Mouse (Mus musculus) lung, adult 2 months (tissue): ENCODE measurements around the gene Rab20. TPM values are rescaled to one million over a fixed set of nuclear protein-coding genes. Genes with fewer than 3 reads are reported as not detected.

Experiments used
- DNase-seq: peaks from one replicate; pipeline ENCODE4 v3.0.0; 2022
- H3K4me1 ChIP-seq: fragments of 200-500 bp; 2 replicates; pipeline ENCODE4 v1.6.1; 2011; ENCODE audit warnings: low read length; ENCODE audit not compliant: control insufficient read depth, insufficient read depth
- H3K4me3 ChIP-seq: fragments of 200-500 bp; replicated peaks from 2 replicates; pipeline ENCODE3; 2011; ENCODE audit warnings: low read depth, mild to moderate bottlenecking, control low read depth, low read length; ENCODE audit errors: extremely low read depth
- CTCF ChIP-seq: fragments of 200-500 bp; IDR thresholded peaks from 2 replicates; pipeline ENCODE4 v1.5.1; 2011; ENCODE audit warnings: mild to moderate bottlenecking, low read length, control low read depth; ENCODE audit not compliant: insufficient read depth
- POLR2A ChIP-seq: fragments of 200-500 bp; IDR thresholded peaks from 2 replicates; pipeline ENCODE4 v1.6.1; 2011; ENCODE audit warnings: low read depth, mild to moderate bottlenecking, control low read depth, low read length, borderline replicate concordance; ENCODE audit errors: extremely low read depth
- WGBS: fragments of 180-500 bp; shearing (Covaris S2); methylation state at CpG from one replicate; pipeline ENCODE4 v1.1.7; 2018; 5-methylcytosine and 5-hydroxymethylcytosine counted together
- polyA plus RNA-seq: library from polyadenylated mRNA; depleted of rRNA; stranded (reverse); fragments of >200 nt; gene quantifications from 2 replicates; pipeline ENCODE4 v1.2.3, GENCODE M21; 2012

The Rab20 gene
- polyA plus RNA-seq, 1 experiment = 17.3 TPM

DNA sequence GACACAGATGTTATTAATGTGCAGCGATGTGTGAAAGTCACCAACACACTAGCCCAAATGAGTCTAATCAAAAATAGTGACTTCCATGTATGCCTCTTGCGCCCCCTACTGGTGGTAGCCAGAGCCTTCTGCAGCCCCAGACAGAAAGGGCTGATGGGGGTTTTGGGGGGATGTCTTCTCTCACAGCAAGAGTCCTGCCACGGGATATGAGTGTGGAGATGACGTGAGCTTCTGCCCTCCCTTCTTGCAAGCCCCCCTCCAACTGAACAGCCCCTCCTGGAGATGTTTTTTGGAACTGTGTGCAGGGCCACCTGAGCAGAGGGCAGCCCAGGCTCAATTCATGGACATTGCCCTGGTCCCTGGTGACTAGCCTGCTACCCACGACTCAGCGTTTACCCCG, 7.6 kb upstream of the Rab20 start:
- peak; percentile 77 for TF ChIP-seq CTCF
- no peak for TF ChIP-seq POLR2A
- no peaks in the 10 kb centered on the region for H3K4me1 ChIP-seq
- H3K4me3 ChIP-seq = no peak overlapping the region
- 15% methylated on average over 7 of the region's 7 CpGs for WGBS
- peak; percentile 77 for DNase-seq

DNA sequence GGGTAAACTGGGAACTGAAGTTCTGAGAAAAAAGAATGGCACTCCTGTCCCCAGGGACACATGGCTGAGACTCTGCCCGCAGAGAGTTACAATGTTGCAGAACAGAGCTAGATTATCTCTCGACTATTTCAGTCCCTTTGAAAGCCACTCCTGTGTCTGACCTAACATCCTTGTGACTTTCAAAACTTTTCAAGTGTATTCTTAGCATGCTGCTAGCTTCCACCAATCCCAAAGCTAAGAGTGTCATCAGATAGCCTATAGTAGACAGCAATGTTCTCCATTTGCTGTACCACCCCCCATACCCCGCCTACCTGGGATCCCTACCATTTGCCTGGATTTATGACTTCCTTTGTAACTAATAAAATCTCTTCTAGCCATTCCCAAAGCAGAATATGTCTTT, 4.0 kb upstream of the Rab20 start:
- 59% methylated on average over 3 of the region's 3 CpGs for WGBS
- Histone ChIP-seq H3K4me1 (0 out of 2 replicates have a peak, but pooled peaks cover 3% of the 10 kb centered on the region), H3K4me3 (no peak overlapping the region)
- DNase-seq = no peak
- TF ChIP-seq CTCF (no peak), POLR2A (no peak)

DNA sequence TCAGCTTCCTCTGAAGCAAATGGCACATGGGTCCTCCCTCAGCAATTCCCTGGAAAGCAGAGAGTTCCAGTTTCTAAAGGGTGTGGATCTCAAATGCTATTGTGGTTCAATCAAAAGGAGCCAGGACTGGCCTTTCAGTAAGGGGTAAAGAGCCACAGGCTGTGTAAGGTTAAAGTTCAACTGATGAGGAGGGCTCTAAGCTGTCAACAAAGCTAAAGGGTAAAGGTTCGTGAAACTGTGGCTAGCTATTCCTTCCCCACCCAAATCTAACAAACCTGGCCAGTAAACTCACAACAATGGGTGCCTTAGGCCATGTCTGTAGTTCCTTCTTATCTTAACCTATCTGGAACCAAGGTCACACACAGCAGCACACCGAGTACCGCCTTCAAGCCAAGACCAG, 3.4 kb upstream of the Rab20 start:
- 73% methylated on average over 3 of the region's 3 CpGs for WGBS
- DNase-seq = no peak
- 0 out of 2 replicates have a peak, but pooled peaks cover 5% of the 10 kb centered on the region for H3K4me1 ChIP-seq
- TF ChIP-seq POLR2A (no peak), CTCF (no peak)
- no peak overlapping the region for H3K4me3 ChIP-seq

DNA sequence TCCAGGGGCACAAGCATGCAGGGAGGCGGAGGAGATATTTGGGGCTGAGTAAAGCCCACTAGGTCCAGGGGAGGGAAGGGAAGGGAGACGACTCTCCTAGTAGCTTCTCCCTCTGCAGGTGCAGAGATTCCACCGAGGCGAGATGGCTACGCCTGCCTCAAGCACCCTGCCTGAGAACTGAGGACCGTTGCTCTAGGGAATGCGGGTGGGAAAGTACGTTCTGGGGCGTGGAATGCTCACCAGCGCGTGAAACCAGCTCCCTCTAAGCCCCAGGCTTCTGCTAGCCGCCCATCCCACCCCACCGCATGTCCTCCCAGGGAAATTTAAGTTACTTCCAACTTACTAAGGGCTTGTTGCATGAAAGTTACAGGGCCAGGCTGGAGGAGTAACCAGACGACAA, 1.1 kb upstream of the Rab20 start:
- WGBS = 36% methylated on average over 14 of the region's 14 CpGs
- no peak for DNase-seq
- H3K4me1 ChIP-seq = peaks cover 5% of the 10 kb centered on the region; the same call in 1 of the 2 replicates
- no peak for TF ChIP-seq POLR2A
- TF ChIP-seq CTCF = no peak
- no peak overlapping the region for H3K4me3 ChIP-seq

DNA sequence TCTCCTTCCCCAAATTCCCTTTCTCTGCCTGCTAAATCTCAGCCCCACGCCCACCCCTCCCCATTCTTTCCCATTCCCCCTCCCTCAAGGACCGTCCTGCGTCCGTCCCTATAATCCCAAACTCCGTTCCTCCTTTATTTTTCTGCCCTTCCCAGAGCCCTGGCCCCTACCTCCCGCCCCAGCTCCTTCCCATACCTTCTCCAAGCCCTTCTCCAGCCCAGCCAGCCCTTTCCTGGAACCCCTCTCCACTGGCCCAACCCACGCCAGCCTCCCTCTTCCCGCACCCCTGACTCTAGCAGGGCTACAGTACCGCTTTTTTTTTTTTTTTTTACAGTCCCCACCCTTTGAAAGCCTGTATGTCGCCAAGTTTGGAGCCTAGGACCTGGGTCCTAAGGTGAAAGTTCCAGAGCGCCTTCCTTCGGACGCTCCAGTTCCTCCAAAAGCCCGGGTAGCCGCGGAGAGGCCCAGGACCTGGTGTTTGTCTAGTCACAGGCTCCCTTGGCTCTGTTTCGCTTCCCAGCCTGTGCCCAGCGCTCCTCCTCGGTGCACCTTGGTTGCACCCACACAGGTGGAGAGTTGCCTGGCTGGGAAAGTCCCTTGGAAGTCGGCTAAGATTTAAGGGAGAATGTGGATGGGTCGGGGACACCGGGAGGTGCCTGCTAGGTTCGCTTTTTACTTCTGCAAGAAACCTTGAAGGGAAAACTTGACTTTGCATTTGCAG, 457 bp upstream of the Rab20 start:
- peak overlapping the region; percentile 61 for H3K4me3 ChIP-seq

DNA sequence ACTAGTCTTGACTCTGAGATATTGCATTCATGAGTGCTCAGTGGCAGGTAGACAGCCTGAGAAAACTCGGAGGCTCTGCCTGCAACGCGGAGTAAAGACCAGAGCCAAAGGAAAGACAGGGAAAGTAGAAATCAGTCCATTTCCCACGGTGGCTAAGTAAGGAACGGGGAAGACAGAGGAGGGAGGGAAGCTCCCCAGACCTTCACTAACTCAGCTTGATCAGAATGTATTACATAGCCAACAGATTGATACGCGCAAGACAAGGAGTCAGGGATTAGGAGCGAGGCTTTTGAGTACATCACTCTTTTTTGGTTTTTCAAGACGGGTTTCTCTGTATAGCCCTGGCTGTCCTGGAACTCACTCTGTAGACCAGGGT, 1.3 kb downstream of the Rab20 start:
- no peak for DNase-seq
- Histone ChIP-seq H3K4me3 (peak overlapping the region; percentile 61), H3K4me1 (peaks cover 11% of the 10 kb centered on the region)
- 8% methylated on average over 9 of the region's 9 CpGs for WGBS
- TF ChIP-seq POLR2A = no peak
- no peak for TF ChIP-seq CTCF

More for the DNA sequence above, 457 bp upstream of the Rab20 start:
- no peak for TF ChIP-seq CTCF
- TF ChIP-seq POLR2A = no peak
- H3K4me1 ChIP-seq = peaks cover 5% of the 10 kb centered on the region; the same call in 1 of the 2 replicates
- no peak for DNase-seq
- WGBS = 10% methylated on average over 23 of the region's 23 CpGs

DNA sequence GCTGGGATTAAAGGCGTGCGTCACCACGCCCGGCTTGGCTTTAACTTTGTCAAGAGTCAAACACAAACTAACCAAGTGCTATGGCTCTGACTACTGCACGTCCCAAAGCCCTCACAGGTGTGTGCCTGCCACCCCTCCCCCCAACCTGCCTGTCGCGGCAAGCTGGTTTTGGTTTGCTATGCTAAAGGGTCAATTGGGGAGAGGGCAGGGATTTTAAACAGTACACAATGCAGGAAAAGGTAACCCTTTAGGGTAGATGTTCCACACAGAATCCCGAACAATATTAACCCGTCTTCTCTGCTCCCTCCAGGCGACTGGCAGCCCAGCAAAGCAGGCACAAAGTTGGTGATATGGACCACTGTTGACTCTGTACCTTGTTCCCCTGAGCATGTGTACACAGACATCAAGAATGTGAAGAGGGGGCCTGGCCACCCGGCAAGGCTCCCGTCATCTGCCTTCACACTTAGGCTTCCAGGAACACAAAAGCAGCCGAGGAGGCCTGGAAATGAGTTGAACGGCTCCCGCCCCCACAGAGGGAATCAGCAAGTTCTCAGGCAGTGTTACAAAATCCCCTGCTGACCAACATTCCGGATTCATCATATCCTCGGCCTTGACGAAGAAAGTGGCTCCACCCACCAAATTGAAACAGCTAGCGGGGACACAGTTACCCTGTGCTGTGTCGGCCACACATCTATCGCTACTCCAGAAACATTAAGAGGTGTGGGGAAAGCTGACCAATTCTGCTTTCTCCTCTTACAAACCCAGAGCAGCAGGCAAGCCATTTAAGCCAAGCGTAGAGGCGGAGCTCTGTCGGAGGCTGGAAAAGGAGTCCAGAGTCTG, 2.0 kb downstream of the Rab20 start:
- H3K4me3 ChIP-seq = peak overlapping the region; percentile 58
- 22% methylated on average over 24 of the region's 24 CpGs for WGBS
- peak; percentile 65 for DNase-seq
- H3K4me1 ChIP-seq = peaks cover 11% of the 10 kb centered on the region
- no peak for TF ChIP-seq CTCF
- no peak; the same call in 1 of the 2 replicates for TF ChIP-seq POLR2A

DNA sequence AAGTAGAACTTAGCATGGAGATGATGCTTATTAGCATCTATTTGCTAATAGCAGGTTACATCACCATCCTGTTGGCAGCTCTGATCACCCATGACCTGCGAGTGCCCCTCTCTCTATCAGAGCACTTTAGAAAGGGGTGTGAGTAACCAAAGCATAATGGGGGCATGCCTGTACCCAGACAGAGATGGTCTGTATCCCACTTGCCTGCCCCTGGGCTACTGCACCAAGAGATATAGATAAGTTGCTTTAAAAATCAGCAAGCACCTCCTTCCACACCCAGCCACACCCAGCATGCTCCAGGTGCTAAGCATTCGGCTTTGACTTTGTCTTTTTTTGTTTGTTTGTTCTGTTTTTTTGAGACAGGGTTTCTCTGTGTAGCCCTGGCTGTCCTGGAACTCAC, 2.6 kb downstream of the Rab20 start:
- Histone ChIP-seq H3K4me3 (no peak overlapping the region), H3K4me1 (peaks cover 11% of the 10 kb centered on the region)
- WGBS = 37% methylated on average over 2 of the region's 2 CpGs
- TF ChIP-seq CTCF (no peak), POLR2A (no peak)
- DNase-seq = no peak

DNA sequence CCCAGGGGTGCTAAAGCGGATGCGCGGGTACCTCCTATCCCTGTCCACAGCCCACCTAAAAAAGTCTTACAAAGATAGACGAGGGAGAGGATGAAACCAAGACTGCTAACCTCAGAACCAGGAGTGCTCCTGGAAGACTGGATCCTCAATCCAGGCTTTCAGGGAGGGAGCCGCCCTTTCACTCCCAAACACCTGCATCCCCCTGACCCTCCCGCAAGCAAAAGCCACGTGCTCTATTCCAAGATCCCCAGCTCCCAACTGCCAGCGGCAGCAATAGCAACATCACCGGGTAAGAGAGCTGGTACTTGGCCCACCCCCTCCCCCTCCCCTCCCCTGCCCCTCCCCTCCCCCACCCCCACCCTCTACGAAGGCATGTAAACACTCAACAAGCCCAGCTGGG, 3.1 kb downstream of the Rab20 start:
- Histone ChIP-seq H3K4me1 (peaks cover 11% of the 10 kb centered on the region), H3K4me3 (no peak overlapping the region)
- DNase-seq = no peak

DNA sequence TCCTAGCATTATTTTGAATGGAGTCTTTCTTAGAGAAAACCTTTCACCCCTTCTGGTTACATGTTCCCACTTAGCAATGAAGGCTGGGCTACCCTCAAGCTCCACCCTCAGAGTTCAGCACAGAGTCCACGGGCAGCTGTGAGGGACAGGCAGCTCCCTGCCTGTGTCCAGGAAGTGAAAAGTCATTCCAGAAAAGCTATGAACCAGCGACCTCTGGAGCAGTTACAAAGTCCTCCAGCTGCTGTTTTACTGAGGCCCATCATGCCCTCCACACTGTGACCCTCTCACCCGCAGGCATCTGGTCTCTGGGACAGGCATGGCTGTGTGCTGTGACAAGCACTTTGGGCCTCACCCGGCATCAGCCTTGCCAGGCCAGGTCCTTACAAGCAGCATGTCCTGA, 5.4 kb downstream of the Rab20 start:
- Histone ChIP-seq H3K4me1 (peaks cover 8% of the 10 kb centered on the region), H3K4me3 (no peak overlapping the region)
- WGBS = 23% methylated on average over 4 of the region's 4 CpGs
- TF ChIP-seq CTCF (no peak), POLR2A (no peak)
- DNase-seq = peak; percentile 26

More for the DNA sequence above, 3.1 kb downstream of the Rab20 start:
- WGBS = 34% methylated on average over 9 of the region's 10 CpGs
- TF ChIP-seq POLR2A (no peak), CTCF (no peak)
